ENCODE assay signal across 8 mouse cellular contexts in genomic region chr1:155243797-155244770, GRCm38 (mm10). TPM values are rescaled to one million over a fixed set of nuclear protein-coding genes. Genes with fewer than 3 reads are reported as not detected.
DNase-seq lines count a peak whose midpoint lies in the region; ATAC-seq and TF ChIP-seq lines count a peak whose summit lies in the region.

TSS of gene BC034090 (minus strand) at chr1:155244444.

- peak within 1 kb of the TSS; percentile 51 for H3K9ac ChIP-seq in liver, adult 2 months (ENCODE audit: low read depth, low read length)
- peak within 1 kb of the TSS; percentile 92 for H3K9ac ChIP-seq in embryonic facial prominence, embryonic 11.5 days (replicated peaks; ENCODE audit: low read length)
- peak within 1 kb of the TSS; percentile 73 for H3K9ac ChIP-seq in lung, embryonic 16.5 days (ENCODE audit: low read length)

- ATAC-seq in embryonic facial prominence, embryonic 11.5 days (replicated peaks; ENCODE audit: insufficient number of reproducible peaks, low FRiP score, low TSS enrichment, low read depth) = peak; percentile 74
- peak; percentile 87 for ATAC-seq in lung, embryonic 16.5 days (ENCODE audit: low read depth)

- TF ChIP-seq POLR2A in liver, adult 2 months (IDR thresholded peaks at IDR 0.05; ENCODE audit: extremely low read depth, insufficient read depth, low read length) = no peak
- TF ChIP-seq POLR2A in kidney, adult 2 months (IDR thresholded peaks at IDR 0.05; ENCODE audit: low read depth, low read length) = no peak

- no peaks in the 10 kb centered on the region for H3K36me3 ChIP-seq in liver, adult 2 months (ENCODE audit: control insufficient read depth, insufficient read depth, low read length)
- H3K36me3 ChIP-seq in embryonic facial prominence, embryonic 11.5 days (replicated peaks; ENCODE audit: control insufficient read depth, insufficient read depth, low read depth, low read length) = no peaks in the 10 kb centered on the region
- no peaks in the 10 kb centered on the region; the same call in 1 of the 2 replicates for H3K36me3 ChIP-seq in kidney, adult 2 months (ENCODE audit: control insufficient read depth, insufficient read depth, low read length)
- H3K36me3 ChIP-seq in lung, embryonic 16.5 days (ENCODE audit: control insufficient read depth, insufficient read depth, low read length) = no peaks in the 10 kb centered on the region

- peak within 1 kb of the TSS; percentile 51; the same call in 1 of the 2 replicates for H3K4me3 ChIP-seq in liver, adult 2 months (ENCODE audit: insufficient read depth, low read depth, low read length)
- peak within 1 kb of the TSS; percentile 60 for H3K4me3 ChIP-seq in embryonic facial prominence, embryonic 11.5 days (ENCODE audit: low read depth, low read length)
- peak within 1 kb of the TSS; percentile 81 for H3K4me3 ChIP-seq in kidney, adult 2 months (ENCODE audit: insufficient read depth, low read depth, low read length)
- peak within 1 kb of the TSS; percentile 67 for H3K4me3 ChIP-seq in lung, embryonic 16.5 days (ENCODE audit: low read length)

- 4% methylated on average over 85 of the region's 85 CpGs for WGBS in liver, adult 2 months
- WGBS in embryonic facial prominence, embryonic 11.5 days = 1% methylated on average over 81 of the region's 85 CpGs
- WGBS in kidney, adult 2 months = 1% methylated on average over 83 of the region's 85 CpGs
- WGBS in lung, embryonic 16.5 days = 2% methylated on average over 62 of the region's 85 CpGs

- DNase-seq in liver, adult 2 months (ENCODE audit: extremely low read depth, low read depth, low spot score) = no peak
- DNase-seq in liver = no peak
- DNase-seq in embryonic facial prominence, embryonic 11.5 days (ENCODE audit: low spot score) = peak; percentile 58
- DNase-seq in heart, adult 8-10 months (ENCODE audit: low spot score) = no peak
- DNase-seq in kidney, adult 2 months = peak; percentile 86
- DNase-seq in ovary, postnatal 10 days (ENCODE audit: low spot score) = peak; percentile 70
- DNase-seq in thymus, postnatal 0 days (ENCODE audit: low spot score) = no peak

- peak within 1 kb of the TSS; percentile 96 for H3K4me2 ChIP-seq in embryonic facial prominence, embryonic 11.5 days (ENCODE audit: low read depth, low read length)
- peak within 1 kb of the TSS; percentile 84 for H3K4me2 ChIP-seq in lung, embryonic 16.5 days (ENCODE audit: low read depth, low read length)

- H3K27me3 ChIP-seq in liver, adult 2 months (ENCODE audit: control insufficient read depth, insufficient read depth, low read length) = peaks cover 10% of the 10 kb centered on the region; the same call in 1 of the 2 replicates
- H3K27me3 ChIP-seq in embryonic facial prominence, embryonic 11.5 days (ENCODE audit: control insufficient read depth, insufficient read depth, low read length) = no peaks in the 10 kb centered on the region
- no peaks in the 10 kb centered on the region for H3K27me3 ChIP-seq in kidney, adult 2 months (replicated peaks; ENCODE audit: control insufficient read depth, insufficient read depth, low read length)
- peaks cover 4% of the 10 kb centered on the region; the same call in 1 of the 2 replicates for H3K27me3 ChIP-seq in lung, embryonic 16.5 days (ENCODE audit: control insufficient read depth, insufficient read depth, low read depth, low read length)

- H3K9me3 ChIP-seq in embryonic facial prominence, embryonic 11.5 days (replicated peaks; ENCODE audit: control insufficient read depth, low read length) = no peaks in the 10 kb centered on the region
- no peaks in the 10 kb centered on the region for H3K9me3 ChIP-seq in lung, embryonic 16.5 days (ENCODE audit: control insufficient read depth, low read length)

- no peak within 1 kb of the TSS for H3K27ac ChIP-seq in liver, adult 2 months (replicated peaks; ENCODE audit: insufficient read depth, low read depth, low read length)
- H3K27ac ChIP-seq in embryonic facial prominence, embryonic 11.5 days (replicated peaks; ENCODE audit: low read depth, low read length) = peak within 1 kb of the TSS; percentile 41; the same call in 1 of the 2 replicates
- peak within 1 kb of the TSS; percentile 94 for H3K27ac ChIP-seq in kidney, adult 2 months (ENCODE audit: insufficient read depth, low read depth, low read length)
- H3K27ac ChIP-seq in lung, embryonic 16.5 days (ENCODE audit: low read length) = peak within 1 kb of the TSS; percentile 74

- TF ChIP-seq CTCF in liver, adult 2 months (IDR thresholded peaks at IDR 0.05; ENCODE audit: low read depth, low read length) = no peak
- TF ChIP-seq CTCF in kidney, adult 2 months (conservative IDR thresholded peaks at IDR 0.05; ENCODE audit: insufficient read depth, insufficient read length, low read depth, low read length) = no peak

- H3K4me1 ChIP-seq in liver, adult 2 months (ENCODE audit: control insufficient read depth, insufficient read depth, low read length) = no peaks in the 10 kb centered on the region
- H3K4me1 ChIP-seq in embryonic facial prominence, embryonic 11.5 days (ENCODE audit: control insufficient read depth, insufficient read depth, low read length) = peaks cover 2% of the 10 kb centered on the region; the same call in 1 of the 2 replicates
- H3K4me1 ChIP-seq in kidney, adult 2 months (ENCODE audit: control insufficient read depth, insufficient read depth, low read length) = peaks cover 36% of the 10 kb centered on the region
- H3K4me1 ChIP-seq in lung, embryonic 16.5 days (replicated peaks; ENCODE audit: control insufficient read depth, insufficient read depth, low read length) = peaks cover 4% of the 10 kb centered on the region; the same call in 1 of the 2 replicates

- H3K79me2 ChIP-seq in liver, adult 2 months (ENCODE audit: control insufficient read depth, insufficient read depth, low read length) = no peaks in the 10 kb centered on the region

RNA-seq across cellular contexts. Expression of gene BC034090, which starts in this region (rescaled TPM):
- 0.09 and 0.20 TPM in 2 replicates for total RNA-seq in liver, adult 2 months (2014; rRNA removed)
- polyA plus RNA-seq in liver, adult 2 months (2012; rRNA removed) = 0.33 and 0.50 TPM in 2 replicates
- 2.6 and 3.6 TPM in 2 replicates for polyA plus RNA-seq in embryonic facial prominence, embryonic 11.5 days (2014; fragmentation: Nextera tagmentation; extraction: Ambion mirVana)
- 10 to 100 TPM; 33.0 to 42.1 (median 39.3) TPM for total RNA-seq in heart, adult 8-10 months (2022)
- polyA plus RNA-seq in kidney, adult 2 months (2012; rRNA removed) = 92.2 and 98.3 TPM in 2 replicates
- 4.4 and 4.8 TPM in 2 replicates for polyA plus RNA-seq in lung, embryonic 16.5 days (2015; fragmentation: Nextera tagmentation; extraction: Ambion mirVana)
- polyA plus RNA-seq in thymus, postnatal 0 days (2015; fragmentation: Nextera tagmentation; extraction: Ambion mirVana) = 2.3 and 2.8 TPM in 2 replicates

Comparison
In these comparisons a context has a peak if more than half of its experiments do, and no peak if none do; other contexts are left out.
1. RNA of gene BC034090 (total RNA-seq): 33.0 to 42.1 TPM in heart, adult 8-10 months; 0.09 to 0.20 TPM in liver, adult 2 months; every median in the first group is over 10 times any median in the second.
2. RNA of gene BC034090 (polyA plus RNA-seq): 92.2 to 98.3 TPM in kidney, adult 2 months; 4.4 to 4.8 TPM in lung, embryonic 16.5 days, 2.3 to 2.8 TPM in thymus, postnatal 0 days, 2.6 to 3.6 TPM in embryonic facial prominence, embryonic 11.5 days and 0.33 to 0.50 TPM in liver, adult 2 months; every median in the first group is over 10 times any median in the second.
3. DNase-seq: peak in embryonic facial prominence, embryonic 11.5 days (single experiment), kidney, adult 2 months (single experiment) and ovary, postnatal 10 days (single experiment); none in liver, adult 2 months (single experiment), liver (single experiment), heart, adult 8-10 months (single experiment) and thymus, postnatal 0 days (single experiment).
4. Peak in every context shown above with its lines, with median percentiles within 50 percentile points of each other: H3K4me3 ChIP-seq and H3K9ac ChIP-seq.